Mouse (Mus musculus) cerebellum, adult 8-10 months (tissue): ENCODE results near the gene Dcaf10.

ENCODE experiments used
- DNase-seq: peaks from one replicate; pipeline ENCODE4 v3.0.0; 2022

The Dcaf10 gene

DNA sequence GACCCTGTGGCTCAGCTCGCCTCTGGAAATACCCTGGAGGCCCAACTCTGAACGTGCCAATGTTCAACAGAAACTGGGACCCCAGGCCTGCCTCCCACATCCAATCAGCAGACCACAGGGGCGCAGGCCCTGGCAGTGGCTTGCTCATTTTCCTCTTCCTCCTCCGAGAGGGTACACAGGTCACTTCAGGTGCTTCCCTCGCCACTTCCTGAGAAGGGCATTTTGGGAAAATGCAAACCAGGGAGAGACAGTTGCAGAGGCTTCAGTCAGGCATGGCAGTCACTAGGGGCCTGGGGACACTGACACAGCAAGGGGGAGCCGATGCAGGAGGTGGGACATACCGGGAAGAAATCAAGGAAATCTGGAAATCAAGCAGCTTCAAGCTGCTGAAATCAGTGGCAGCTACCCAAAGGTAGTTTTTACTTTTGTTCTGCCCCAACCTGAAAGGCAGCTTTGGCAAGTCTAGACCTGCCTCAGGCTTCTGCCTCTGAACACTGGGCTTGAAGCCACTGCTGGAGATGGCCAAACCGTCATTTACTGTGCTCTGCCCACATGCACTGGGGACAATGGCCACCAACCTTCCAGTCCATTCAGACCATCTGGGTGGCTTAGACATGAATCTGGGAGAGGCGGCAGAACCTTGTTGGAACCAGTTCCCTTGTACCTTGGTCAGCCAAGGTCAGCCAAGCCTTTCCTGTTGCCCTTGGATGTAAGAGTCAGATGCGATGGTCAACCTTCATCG is 79.8 kb downstream of the Dcaf10 start:
- no peak for DNase-seq

DNA sequence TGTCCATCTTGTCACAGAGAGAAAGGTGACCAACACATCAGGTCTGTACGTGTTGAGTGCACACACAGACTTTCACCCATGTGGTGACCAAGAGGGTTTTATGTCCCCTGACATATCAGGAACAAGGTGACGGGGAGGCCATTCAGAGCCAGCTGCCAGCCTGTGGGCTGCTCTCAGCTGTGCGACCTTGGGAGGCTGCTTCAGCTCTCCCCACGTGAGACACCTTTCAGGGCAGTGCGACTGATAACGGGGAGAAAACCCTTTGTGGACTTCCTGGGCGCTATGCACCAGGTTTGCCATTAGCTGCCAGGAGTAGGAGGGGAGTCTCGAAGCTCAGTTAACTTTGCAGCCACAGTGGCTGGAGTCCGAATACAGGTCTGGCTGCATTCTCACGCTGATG is 80.7 kb downstream of the Dcaf10 start:
- no peak for DNase-seq

DNA sequence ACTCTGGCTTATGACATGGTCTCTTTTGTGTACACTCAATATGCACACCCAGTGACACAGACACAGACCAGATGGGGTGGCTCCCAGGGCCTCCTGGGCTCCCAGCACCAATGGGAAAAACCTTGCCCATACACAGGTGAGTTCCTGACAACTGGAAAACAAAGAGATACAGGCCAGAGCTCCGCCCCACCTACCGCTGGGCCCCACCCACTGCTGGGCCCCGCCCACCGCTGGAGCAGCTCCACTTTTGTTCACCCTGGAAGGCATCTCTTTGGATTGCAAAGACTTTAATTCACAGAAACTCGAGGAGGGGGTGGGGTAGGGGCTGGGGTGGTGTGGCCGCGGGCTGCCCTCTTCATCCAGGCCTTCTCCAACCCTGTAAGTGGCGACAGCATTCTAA is 81.5 kb downstream of the Dcaf10 start:
- no peak for DNase-seq

DNA sequence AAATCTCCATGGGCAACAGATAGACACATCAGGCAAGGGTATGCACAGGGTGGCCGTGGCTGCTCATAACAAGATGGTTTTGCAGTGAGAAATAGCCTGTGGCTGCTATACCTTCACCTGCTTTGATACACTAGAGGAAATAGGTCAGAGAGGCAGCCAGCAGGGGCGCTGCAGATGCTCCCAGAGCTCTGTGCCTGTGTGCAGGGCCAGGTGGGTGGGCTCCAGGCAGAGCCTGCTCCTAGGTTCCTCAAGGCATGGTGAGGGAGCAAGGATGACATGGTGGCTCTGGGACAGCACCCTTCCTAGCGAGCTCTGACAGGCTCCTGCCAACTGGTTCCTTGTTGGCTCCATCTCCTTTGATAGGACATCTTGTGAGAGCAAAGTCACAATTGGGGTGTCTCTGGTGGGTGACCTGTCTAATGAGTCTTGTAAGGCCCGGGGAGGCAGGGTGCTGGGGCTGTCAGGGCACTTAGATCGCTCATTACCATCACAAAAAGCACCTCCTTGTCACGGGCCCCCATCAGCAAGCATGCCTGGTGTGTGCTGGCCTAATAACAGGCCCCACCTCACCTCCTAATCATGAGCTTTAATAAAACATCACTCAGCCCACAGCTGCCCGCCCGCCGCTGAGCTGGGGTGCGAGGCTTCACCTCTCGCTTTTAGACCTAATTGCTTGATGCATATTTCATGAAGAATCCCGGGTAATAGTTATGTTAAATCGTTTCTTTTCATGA is 85.0 kb downstream of the Dcaf10 start:
- DNase-seq = no peak
